Comparison of ENCODE assay signal across 8 mouse cellular contexts in genomic region chr9:48466804-48467203, GRCm38 (mm10). TPM values are rescaled to one million over a fixed set of nuclear protein-coding genes. Genes with fewer than 3 reads are reported as not detected.
DNase-seq lines count a peak whose midpoint lies in the region; ATAC-seq and TF ChIP-seq lines count a peak whose summit lies in the region.

No protein-coding gene starts in this region.

- no peak overlapping the region for H3K4me3 ChIP-seq in heart, adult 2 months
- H3K4me3 ChIP-seq in left cerebral cortex, adult 2 months: no peak overlapping the region

- TF ChIP-seq EP300 in heart, adult 2 months (IDR thresholded peaks at IDR 0.05; ENCODE audit: insufficient read depth, low read depth, low read length): no peak

- no peak overlapping the region for H3K9ac ChIP-seq in heart, adult 2 months (ENCODE audit: low read depth, low read length)

- no peak; the same call in 1 of the 2 replicates for TF ChIP-seq CTCF in heart, adult 2 months (IDR thresholded peaks at IDR 0.05)
- peak; percentile 96 for TF ChIP-seq CTCF in left cerebral cortex, adult 2 months (IDR thresholded peaks at IDR 0.05)

- no peaks in the 10 kb centered on the region for H3K36me3 ChIP-seq in heart, adult 2 months (ENCODE audit: control insufficient read depth, insufficient read depth, low read length)

- no peak overlapping the region for H3K27ac ChIP-seq in heart, adult 2 months
- no peak overlapping the region for H3K27ac ChIP-seq in left cerebral cortex, adult 2 months

- no peaks in the 10 kb centered on the region for H3K27me3 ChIP-seq in heart, adult 2 months (ENCODE audit: control insufficient read depth, insufficient read depth, low read length)

- intact Hi-C loops in heart, adult 2 months (cut with DNase I): loop anchor here (1.0 to 5.0 kb wide), 5 partner anchors 92 to 425 kb away; no protein-coding TSS in a partner anchor
- intact Hi-C loops in heart, postnatal 25 days (cut with DNase I): loop anchor here (2.0 to 10.0 kb wide), 4 partner anchors 94 to 508 kb away; no protein-coding TSS in a partner anchor
- intact Hi-C loops in left cerebral cortex, adult 2 months (cut with DNase I): loop anchor here (2.0 to 5.0 kb wide), 2 partner anchors 94 to 200 kb away; no protein-coding TSS in a partner anchor

- H3K79me2 ChIP-seq in heart, adult 2 months (replicated peaks; ENCODE audit: control insufficient read depth, insufficient read depth, low read length): no peaks in the 10 kb centered on the region

- peak; percentile 53 for ATAC-seq in CD4-positive, CD25-positive, alpha-beta regulatory T cell, adult 4 months

- DNase-seq in heart, adult 2 months: peak; percentile 61 to 78
- no peak for DNase-seq in heart, postnatal 25 days (ENCODE audit: low spot score)
- DNase-seq in adrenal gland, postnatal 25 days: peak; percentile 70
- DNase-seq in frontal cortex, postnatal 36 days (ENCODE audit: low spot score in 2 of 2): peak; percentile 31 to 60
- DNase-seq in left cerebral cortex, adult 2 months (ENCODE audit: extremely low spot score in 1 of 2, low spot score in 2 of 2): peak; percentile 35 to 49
- peak; percentile 85 for DNase-seq in naive thymus-derived CD4-positive, alpha-beta T cell, adult 2 months (ENCODE audit: low read depth)
- peak; percentile 17 to 70 for DNase-seq in thymus, postnatal 10 days (ENCODE audit: low spot score in 2 of 2)

- 57% methylated on average over 3 of the region's 3 CpGs for WGBS in heart, adult 2 months

- no peak for TF ChIP-seq POLR2A in heart, adult 2 months (IDR thresholded peaks at IDR 0.05; ENCODE audit: insufficient read depth, low read depth, low read length)

- H3K4me1 ChIP-seq in heart, adult 2 months (ENCODE audit: control insufficient read depth, insufficient read depth, low read length): no peaks in the 10 kb centered on the region

RNA-seq across cellular contexts. Expression of gene Rexo2, which starts 13.6 kb away (rescaled TPM):
- total RNA-seq in heart, adult 2 months (2021): 10 to 100 TPM; 58.5 to 68.0 TPM
- 53.2 and 79.0 TPM in 2 replicates for polyA plus RNA-seq in heart, adult 2 months (2012; rRNA removed)
- total RNA-seq in heart, postnatal 25 days (2021): 10 to 100 TPM; 64.7 to 67.1 TPM
- 100 to 1,000 TPM; 138 to 156 TPM for polyA plus RNA-seq in CD4-positive, CD25-positive, alpha-beta regulatory T cell, adult 4 months (2017; shearing (Covaris generic))
- total RNA-seq in adrenal gland, postnatal 25 days (2021): 112 and 121 TPM in 2 replicates
- total RNA-seq in left cerebral cortex, adult 2 months (2021): 10 to 100 TPM; 95.4 to 99.5 TPM

RNA-seq across cellular contexts. Expression of gene Rbm7, which starts 28.3 kb away (rescaled TPM):
- 10 to 100 TPM; 20.6 to 21.3 TPM for total RNA-seq in heart, adult 2 months (2021)
- polyA plus RNA-seq in heart, adult 2 months (2012; rRNA removed): 10.6 and 21.6 TPM in 2 replicates
- total RNA-seq in heart, postnatal 25 days (2021): 10 to 100 TPM; 22.0 to 22.4 TPM
- 100 to 1,000 TPM; 139 to 156 TPM for polyA plus RNA-seq in CD4-positive, CD25-positive, alpha-beta regulatory T cell, adult 4 months (2017; shearing (Covaris generic))
- 64.6 and 70.8 TPM in 2 replicates for total RNA-seq in adrenal gland, postnatal 25 days (2021)
- total RNA-seq in left cerebral cortex, adult 2 months (2021): 10 to 100 TPM; 32.1 to 36.1 TPM

RNA-seq across cellular contexts. Expression of gene Gm5617, which starts 28.4 kb away (rescaled TPM):
- 10 to 100 TPM; 34.4 to 39.1 TPM for total RNA-seq in heart, adult 2 months (2021)
- polyA plus RNA-seq in heart, adult 2 months (2012; rRNA removed): 31.2 and 62.1 TPM in 2 replicates
- total RNA-seq in heart, postnatal 25 days (2021): 10 to 100 TPM; 26.1 to 27.1 TPM
- 10 to 100 TPM; 13.9 to 24.9 TPM for polyA plus RNA-seq in CD4-positive, CD25-positive, alpha-beta regulatory T cell, adult 4 months (2017; shearing (Covaris generic))
- 54.3 and 55.8 TPM in 2 replicates for total RNA-seq in adrenal gland, postnatal 25 days (2021)
- 1 to 10 TPM; 9.3 to 9.4 TPM for total RNA-seq in left cerebral cortex, adult 2 months (2021)
